Mouse (Mus musculus) left cerebral cortex, postnatal 25 days (tissue): ENCODE results near the gene Gm28308. TPM values are rescaled to one million over a fixed set of nuclear protein-coding genes. Genes with fewer than 3 reads are reported as not detected.
A peak's percentile ranks its signal among the peaks of the same experiment; 100 is the strongest.

Experiments used
- DNase-seq, 2 experiments: peaks; one replicate each; pipeline ENCODE4 v3.0.0; 2022; ENCODE audit warnings: low spot score in 2 of 2, mixed read lengths in 1 of 2
- intact Hi-C: fragments of 180-260 bp; cut with DNase I; formaldehyde crosslinking; loops from one replicate; pipeline ENCODE4 v1.15.1; 2025
- microRNA-seq, 2 experiments: library from miRNA; unstranded; fragments of <30 nt; microRNA quantifications; one replicate each; pipeline ENCODE4 v1.2.0; 2022
- total RNA-seq, 2 experiments: library from RNA; stranded (reverse); gene quantifications; 2 replicates each; pipeline ENCODE4 v1.2.3; 2021

Gene Gm28308
- total RNA-seq, 2 experiments from 2014 or later = not detected

DNA sequence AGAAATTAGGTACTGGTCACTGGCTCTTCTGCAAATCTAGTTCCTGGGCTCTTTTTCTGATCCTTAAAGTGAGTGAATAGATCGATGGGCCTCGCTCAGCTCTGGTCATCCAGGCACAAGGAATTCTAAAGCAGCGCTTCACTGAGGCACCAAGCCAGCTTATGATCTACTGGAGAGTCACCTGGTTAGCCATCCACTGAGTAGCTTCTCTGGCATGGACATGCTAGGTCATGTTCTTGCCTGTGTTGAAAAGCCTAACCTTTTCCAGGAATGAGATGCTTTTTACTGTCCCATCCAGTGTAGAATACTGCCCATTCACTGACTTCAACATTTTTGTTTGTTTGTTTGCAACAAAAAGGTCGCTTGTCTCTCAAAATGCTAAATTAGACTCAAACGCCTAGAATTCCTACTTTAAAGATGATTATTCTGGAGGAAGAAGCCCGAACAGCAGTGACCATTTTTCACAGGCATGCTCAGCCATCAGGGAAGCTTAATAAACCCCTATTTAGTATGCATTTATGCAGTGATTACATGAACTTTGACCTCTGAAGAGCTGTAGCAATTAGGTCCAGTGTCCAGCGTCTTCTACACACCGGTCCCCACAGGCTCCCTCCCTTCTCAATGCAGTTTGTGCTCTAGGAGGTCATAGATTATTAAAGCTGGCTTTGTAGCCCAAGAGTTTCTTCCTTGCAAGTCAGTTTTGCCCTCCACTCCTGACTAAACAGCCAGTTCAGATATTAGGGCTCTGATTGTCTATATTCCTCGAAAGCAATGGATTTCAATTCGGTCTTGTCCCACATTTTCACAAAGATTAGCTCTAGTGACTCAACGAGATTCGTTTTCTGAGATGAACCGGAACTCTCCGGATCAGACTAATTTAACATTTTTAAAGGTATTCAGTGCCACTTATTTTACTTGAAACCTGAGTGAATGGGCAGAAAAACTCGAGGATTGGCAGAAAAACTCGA lies 60.6 kb downstream of the Gm28308 start:
- DNase-seq = no peak
- intact Hi-C loops = loop anchor here (5.0 kb wide), 1 partner anchor 970 kb away; no protein-coding TSS in a partner anchor

DNA sequence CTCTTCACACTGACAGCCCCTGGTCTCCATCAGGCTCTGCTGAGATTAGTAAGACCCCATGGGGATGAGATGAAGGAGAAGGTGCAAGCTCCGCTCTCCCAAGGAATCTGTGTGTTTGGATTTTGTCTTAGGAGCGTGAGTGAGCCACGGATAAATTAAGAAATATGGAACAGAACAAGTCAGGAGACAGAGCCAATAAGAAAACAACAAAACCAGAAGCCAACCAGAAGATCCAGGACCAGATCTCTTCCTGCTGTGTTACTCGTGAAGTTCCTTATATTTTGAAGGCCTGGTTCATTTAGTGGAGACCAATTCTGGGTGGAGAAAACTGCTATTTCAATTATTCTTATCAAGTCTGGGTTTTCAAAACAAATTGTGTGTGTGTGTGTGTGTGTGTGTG lies 61.6 kb downstream of the Gm28308 start:
- intact Hi-C loops = loop anchor here (5.0 kb wide), 1 partner anchor 969 kb away; no protein-coding TSS in a partner anchor
- no peak for DNase-seq

DNA sequence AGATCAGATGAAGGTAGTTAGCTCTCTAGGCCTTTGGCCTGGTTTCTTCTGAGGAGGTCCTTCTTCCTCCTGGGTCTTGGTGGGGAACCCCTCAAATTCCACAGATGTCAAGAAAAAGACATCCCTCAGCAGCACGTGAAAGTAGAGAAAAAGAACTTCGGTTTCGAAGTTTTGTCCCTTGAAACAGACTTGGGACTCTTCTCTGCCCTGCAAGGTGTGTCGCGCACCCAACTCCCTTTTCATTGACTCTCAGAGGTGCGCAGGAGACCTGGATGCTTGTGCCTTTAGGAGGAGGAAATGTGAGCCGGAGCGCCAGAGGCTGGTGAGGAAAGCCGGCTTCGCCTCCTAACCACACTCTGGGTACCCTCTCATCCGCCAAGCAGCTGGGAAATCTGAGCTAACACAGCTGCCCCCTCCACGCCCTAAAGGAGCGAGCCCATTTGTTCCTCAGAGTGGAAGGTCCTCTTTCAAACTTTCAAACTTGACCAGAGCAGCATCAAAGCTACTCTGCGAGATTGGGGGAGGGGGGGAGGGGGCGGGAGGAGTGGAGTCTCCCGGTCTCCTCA lies 62.7 kb downstream of the Gm28308 start:
- DNase-seq = no peak
- intact Hi-C loops = loop anchor here (5.0 kb wide), 1 partner anchor 968 kb away; no protein-coding TSS in a partner anchor

DNA sequence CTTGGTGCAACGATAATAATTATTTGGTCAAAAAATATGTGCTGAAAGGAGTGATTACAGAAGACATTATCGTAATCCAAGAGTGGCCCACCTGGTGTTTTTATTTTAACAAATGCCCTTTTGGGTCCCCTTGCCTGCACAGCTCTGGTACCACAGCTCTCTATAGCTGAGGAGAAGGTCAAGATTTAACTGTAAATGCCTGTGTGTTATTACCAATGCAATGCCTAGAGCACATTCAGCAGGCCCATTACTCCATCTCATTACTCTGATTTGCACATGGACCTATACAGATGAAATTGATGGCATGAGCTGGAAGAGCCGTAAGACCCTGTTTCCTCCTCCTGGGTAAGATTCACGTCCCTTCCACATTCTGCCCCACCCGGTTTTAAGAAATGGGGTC lies 74.0 kb downstream of the Gm28308 start:
- intact Hi-C loops = no loop called here
- DNase-seq = no peak

DNA sequence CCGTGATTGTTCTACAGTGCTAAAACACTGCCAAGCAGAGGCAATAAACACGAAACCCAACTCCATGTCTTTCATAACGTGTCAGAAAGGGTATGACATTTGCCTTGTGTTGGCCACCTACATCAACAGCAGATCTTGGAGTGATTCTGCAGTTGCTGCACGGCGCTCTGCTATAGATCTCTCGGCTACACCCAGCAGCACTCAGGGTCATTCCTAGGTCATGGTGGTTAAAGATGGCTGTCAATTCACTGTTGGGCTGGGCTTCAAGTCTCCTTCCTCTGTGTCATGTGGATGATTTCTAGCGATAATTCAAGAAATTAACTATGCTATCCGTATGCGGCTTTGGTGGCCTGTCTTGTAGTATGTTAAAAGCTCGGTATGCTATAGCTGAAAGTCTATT lies 74.6 kb downstream of the Gm28308 start:
- DNase-seq = no peak
- intact Hi-C loops = no loop called here

DNA sequence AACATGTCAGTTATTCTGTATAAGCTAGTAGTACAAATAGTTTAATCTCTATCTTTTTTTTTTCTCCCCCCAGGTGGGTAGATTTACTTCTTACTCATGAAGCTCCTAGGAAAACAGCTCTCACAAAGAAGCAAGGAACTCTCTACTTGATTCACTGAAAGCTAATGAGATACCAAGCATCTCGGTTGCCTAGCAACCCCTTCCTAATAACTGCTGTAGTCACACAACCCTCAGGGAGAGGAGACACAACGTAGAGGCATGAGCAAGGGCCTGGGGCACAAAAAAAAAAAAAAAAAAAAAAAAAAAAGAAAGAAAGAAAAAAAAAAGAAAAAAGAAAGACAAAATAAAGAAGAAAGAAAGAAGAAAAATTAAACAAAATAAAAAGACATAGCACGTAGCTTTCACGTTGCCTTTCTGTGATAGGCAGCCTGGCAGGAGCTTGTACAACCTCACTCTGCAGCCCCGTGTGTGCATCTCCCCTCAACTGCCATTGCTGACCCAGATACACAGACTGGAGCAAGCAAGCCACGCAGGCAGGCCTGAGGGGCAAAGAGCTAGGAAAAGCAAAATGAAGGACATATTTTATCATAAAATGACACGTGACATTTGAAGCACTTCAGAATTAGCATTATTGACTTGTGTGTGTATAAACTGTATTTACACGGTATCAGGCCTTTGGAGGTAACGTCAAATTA lies 75.2 kb downstream of the Gm28308 start:
- intact Hi-C loops = no loop called here
- DNase-seq = no peak

DNA sequence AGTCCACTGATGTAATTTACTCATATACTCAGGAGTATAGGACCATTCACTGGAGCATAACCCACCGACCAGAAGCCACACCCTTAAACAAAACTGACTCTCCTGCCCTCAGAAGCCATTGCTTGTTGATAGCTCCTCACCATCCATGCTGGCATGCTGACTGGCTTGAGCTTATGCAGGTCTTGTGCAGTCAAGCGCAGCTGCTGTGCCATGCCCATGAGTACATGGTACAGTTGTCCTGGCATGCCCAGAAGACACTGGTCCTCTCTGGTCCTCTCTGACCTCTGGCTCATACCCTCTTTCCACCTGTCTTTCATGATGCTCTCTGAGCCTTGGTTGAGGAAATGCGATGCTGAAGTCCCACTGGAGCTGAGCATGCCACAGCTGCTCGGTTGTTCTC lies 89.5 kb downstream of the Gm28308 start:
- intact Hi-C loops = no loop called here
- no peak for DNase-seq

DNA sequence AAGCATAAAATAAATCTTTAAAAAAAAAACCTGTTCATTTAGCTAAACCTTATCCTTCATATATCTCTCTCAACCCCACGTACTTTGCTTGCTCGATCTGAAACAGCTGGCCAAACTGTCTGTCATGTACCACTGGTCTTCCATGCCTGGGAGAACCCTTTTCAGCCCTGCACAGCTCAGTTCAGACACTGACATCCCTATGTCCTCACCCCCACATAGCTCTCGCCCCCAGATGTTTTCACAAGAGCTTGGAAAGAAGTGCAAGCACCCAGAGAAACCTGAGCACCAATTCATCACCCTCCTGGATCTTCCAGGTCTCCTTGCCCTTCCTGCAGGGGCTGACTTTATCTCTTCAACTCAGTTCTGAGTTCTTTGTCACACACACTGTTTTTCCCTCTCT lies 92.0 kb downstream of the Gm28308 start:
- intact Hi-C loops = no loop called here
- DNase-seq = no peak

DNA sequence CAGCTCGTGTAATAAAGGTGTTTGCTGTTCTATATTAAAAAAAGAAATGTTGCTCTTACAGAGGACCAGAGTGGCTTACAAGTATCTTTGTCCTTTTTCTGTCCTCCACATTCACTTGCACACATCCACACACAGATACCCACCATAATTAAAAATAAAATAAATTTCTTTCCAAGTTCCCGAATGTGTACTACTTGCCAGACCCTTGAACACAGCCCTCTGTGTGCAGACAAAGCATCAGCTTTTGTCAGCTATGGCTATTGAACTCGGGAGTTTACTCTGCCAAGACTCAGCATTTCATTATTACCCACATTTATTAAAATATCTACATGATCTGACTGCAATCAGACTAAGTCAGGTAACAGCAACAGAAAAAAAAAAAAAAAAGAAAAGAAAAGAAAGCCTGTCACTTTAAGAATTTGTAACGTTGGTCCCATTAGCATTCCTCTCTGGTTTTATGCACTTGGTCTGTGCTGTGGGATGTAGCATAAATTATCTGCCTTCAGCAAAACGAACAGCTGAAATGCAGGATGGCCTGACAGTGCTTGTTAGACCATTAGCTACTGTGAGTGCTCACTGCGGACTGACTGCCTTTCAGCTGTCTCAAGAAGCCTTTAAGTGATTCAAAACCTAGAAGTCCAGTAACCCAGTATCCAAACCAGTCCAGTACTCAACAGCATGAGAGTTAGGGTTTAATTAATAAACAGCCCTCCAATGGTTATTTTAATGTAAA lies 94.1 kb downstream of the Gm28308 start:
- intact Hi-C loops = no loop called here
- DNase-seq = peak; percentile 2 to 20

DNA sequence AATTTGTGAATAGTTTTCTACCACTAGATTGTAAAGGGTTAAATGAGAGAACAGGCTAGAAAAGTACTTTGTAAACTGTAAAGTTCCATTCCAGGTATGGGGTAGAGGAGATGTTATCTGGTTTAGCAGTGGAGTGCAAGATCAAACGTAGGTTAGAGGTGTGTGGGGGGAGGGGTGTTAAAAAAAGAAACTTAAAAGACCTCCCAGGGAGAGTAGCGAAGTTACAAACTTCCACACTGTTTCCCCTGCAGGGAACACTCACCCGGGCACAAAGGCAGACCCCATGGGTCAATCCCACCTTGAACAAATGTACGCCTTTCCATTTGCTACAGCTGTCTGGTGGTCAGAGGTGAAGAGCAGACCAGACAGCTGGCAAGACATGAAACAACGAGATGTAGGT lies 97.2 kb downstream of the Gm28308 start:
- DNase-seq = no peak
- intact Hi-C loops = no loop called here

Small RNA genes lying within 50 kb of the gene (microRNA-seq; reads per million reads assigned to microRNA genes)
- gene Mir196b = 0.74 to 3.7 reads per million in 2 experiments

Other genes with a start within 250 kb of the Gm28308 start
- 10 to 100 TPM in 1 of 2 experiments, 1 to 10 TPM in 1; 9.1 to 10.8 TPM for gene Skap2, start 200.8 kb downstream of the Gm28308 start, total RNA-seq
- gene Hoxa1, start 55.0 kb downstream of the Gm28308 start, total RNA-seq = not detected
- not detected for gene Hoxa2, start 48.5 kb downstream of the Gm28308 start, total RNA-seq
- not detected for gene 5730596B20Rik, start 35.8 kb downstream of the Gm28308 start, total RNA-seq
- gene Hoxa4, start 21.6 kb downstream of the Gm28308 start, total RNA-seq = not detected
- not detected for gene Hoxa5, start 8.8 kb downstream of the Gm28308 start, total RNA-seq
- not detected for gene Hoxa6, start 4.6 kb downstream of the Gm28308 start, total RNA-seq
- not detected for gene Hoxa3, start within 50 bp of the Gm28308 start, total RNA-seq
- not detected for gene Hoxa7, start 8.5 kb upstream of the Gm28308 start, total RNA-seq
- not detected for gene Hoxa9, start 17.8 kb upstream of the Gm28308 start, total RNA-seq
- not detected for gene Hoxa10, start 27.5 kb upstream of the Gm28308 start, total RNA-seq
- not detected for gene Hoxa11, start 32.5 kb upstream of the Gm28308 start, total RNA-seq
- gene Hoxa13, start 47.5 kb upstream of the Gm28308 start, total RNA-seq = not detected
- not detected for gene Evx1, start 100.2 kb upstream of the Gm28308 start, total RNA-seq